Mouse (Mus musculus) E14TG2a.4 (cell line): Measurements from ENCODE around the gene Nfic.

Experiments used
- CTCF ChIP-seq: conservative IDR thresholded peaks from 2 replicates; pipeline ENCODE4 v1.5.1; 2014; ENCODE audit warnings: low read length
- NANOG ChIP-seq: IDR thresholded peaks from 2 replicates; pipeline ENCODE4 v1.6.1; 2014; ENCODE audit warnings: borderline replicate concordance, low read length, mixed read lengths

DNA sequence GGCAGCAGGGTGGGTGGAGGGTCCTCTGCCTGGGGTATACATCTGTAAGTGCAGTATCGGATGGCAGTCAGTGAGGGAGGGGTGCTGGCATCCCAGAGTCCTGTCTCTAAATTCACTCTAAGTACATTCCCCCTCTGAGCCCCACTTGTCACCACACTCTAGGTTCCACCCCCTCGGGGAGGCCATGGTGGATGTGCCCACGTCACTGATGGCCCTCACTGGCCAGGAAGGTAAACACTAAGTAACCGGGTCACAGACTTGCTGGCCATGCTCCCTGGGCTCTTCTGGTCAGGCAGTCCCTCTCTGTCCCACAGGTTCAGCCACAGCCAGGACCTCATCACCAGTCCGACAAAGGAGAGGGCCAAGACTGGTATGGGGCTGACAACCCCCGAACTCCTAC is 33.2 kb downstream of the Nfic start:
- TF ChIP-seq CTCF (no peak), NANOG (no peak)
